Mouse (Mus musculus): Measurements from ENCODE around the gene Brd3. TPM values are rescaled to one million over a fixed set of nuclear protein-coding genes. Genes with fewer than 3 reads are reported as not detected.

Brd3 gene
- polyA plus RNA-seq, 1 experiment from 2014 or later, result 98.6 TPM

- 61% methylated on average over 5 of the region's 5 CpGs for WGBS
- H3K4me1 ChIP-seq, result peaks cover 62% of the 10 kb centered on the region
- H3K9ac ChIP-seq (replicated peaks), result no peak overlapping the region
- H3K36me3 ChIP-seq, result no peaks in the 10 kb centered on the region
- H3K4me3 ChIP-seq (replicated peaks), result no peak overlapping the region
- H3K27ac ChIP-seq (replicated peaks), result no peak overlapping the region
- H3K27me3 ChIP-seq (replicated peaks), result no peaks in the 10 kb centered on the region
- ATAC-seq (ENCODE audit: low FRiP score), result no peak; the same call in 1 of the 2 replicates
- H3K9me3 ChIP-seq (replicated peaks), result no peaks in the 10 kb centered on the region
- no peak overlapping the region for H3K4me2 ChIP-seq
Observed at GRCm38 (mm10) chr2:27405094-27405884, 102.2 kb downstream of the Brd3 start.

DNA sequence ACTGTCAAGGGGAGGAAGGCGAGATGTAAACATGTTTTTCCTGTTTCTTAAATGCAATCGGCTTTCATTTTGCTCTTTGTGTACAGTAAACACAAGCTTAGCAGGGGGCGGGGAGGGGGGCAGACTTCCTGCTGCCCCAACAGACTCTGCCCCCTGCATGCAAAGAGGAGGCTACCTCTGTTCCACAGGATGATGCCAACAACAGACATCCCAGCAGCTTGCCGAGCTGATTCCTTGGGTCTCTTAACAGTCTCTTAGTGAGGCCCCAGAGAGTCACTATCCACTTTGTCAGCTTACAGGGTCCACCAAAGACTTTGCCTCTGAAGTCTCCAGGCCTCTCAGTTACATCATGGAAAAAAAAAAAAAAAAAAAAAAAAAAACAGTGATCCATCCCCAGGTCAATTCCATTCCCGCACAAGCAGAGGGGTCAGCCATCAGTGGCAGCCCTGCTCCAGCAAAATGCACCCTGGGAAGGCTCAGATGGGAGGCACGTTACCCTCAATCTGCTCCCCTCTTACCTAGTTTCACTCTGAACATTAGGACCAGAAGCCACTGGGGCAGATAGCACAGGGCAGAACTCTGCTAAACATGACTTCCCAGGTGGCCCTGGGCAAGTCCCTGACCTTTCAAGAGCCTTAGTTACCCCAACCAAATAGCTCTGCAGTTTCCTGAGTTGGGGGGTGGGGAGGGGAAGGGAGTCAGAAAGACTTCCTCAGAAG lies 102.9 kb downstream of the Brd3 start:
- Histone ChIP-seq H3K4me3 (replicated peaks) (no peak overlapping the region), H3K27me3 (replicated peaks) (no peaks in the 10 kb centered on the region), H3K27ac (replicated peaks) (0 out of 2 replicates have a peak overlapping the region, but pooled peaks have one; percentile 28), H3K9ac (replicated peaks) (no peak overlapping the region), H3K9me3 (replicated peaks) (no peaks in the 10 kb centered on the region), H3K4me1 (peaks cover 57% of the 10 kb centered on the region), H3K4me2 (no peak overlapping the region), H3K36me3 (no peaks in the 10 kb centered on the region; the same call in 1 of the 2 replicates)
- no peak for ATAC-seq (ENCODE audit: low FRiP score)
- 40% methylated on average over 6 of the region's 6 CpGs for WGBS

- H3K9ac ChIP-seq (replicated peaks), result no peak overlapping the region
- WGBS, result 88% methylated on average over 2 of the region's 2 CpGs
Observed at GRCm38 (mm10) chr2:27401544-27401943, 105.9 kb downstream of the Brd3 start.

DNA sequence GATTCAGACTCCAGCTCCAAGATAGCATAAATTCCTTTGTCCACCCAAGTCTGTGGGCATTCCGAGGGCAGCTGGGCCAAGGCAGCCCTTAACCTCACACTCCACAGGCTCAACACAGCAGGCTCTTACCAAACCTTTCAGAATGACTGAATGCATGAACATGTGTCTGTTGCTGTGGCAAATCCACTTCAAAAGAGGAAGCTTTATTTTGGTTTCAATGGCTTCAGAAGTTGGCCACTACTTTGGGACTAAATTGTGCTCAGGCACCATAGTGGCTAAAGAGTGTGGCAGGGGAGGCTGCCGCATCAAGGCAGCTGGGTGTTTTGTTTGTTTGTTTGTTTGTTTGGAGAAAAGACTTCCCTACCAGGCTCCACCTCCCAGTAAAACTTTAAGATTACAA lies 107.4 kb downstream of the Brd3 start:
- Histone ChIP-seq H3K36me3 (no peaks in the 10 kb centered on the region; the same call in 1 of the 2 replicates), H3K9me3 (replicated peaks) (no peaks in the 10 kb centered on the region), H3K27me3 (replicated peaks) (no peaks in the 10 kb centered on the region), H3K4me3 (replicated peaks) (no peak overlapping the region), H3K9ac (replicated peaks) (no peak overlapping the region), H3K4me2 (no peak overlapping the region), H3K27ac (replicated peaks) (no peak overlapping the region), H3K4me1 (peaks cover 51% of the 10 kb centered on the region)
- no peak for ATAC-seq (ENCODE audit: low FRiP score)
- WGBS, result 84% methylated on average over 2 of the region's 2 CpGs

More at GRCm38 (mm10) chr2:27401544-27401943, 105.9 kb downstream of the Brd3 start:
- ATAC-seq (ENCODE audit: low FRiP score), result no peak
- Histone ChIP-seq H3K4me1 (peaks cover 48% of the 10 kb centered on the region), H3K4me2 (no peak overlapping the region), H3K27ac (replicated peaks) (no peak overlapping the region), H3K27me3 (replicated peaks) (no peaks in the 10 kb centered on the region), H3K4me3 (replicated peaks) (no peak overlapping the region), H3K9me3 (replicated peaks) (no peaks in the 10 kb centered on the region), H3K36me3 (no peaks in the 10 kb centered on the region; the same call in 1 of the 2 replicates)

DNA sequence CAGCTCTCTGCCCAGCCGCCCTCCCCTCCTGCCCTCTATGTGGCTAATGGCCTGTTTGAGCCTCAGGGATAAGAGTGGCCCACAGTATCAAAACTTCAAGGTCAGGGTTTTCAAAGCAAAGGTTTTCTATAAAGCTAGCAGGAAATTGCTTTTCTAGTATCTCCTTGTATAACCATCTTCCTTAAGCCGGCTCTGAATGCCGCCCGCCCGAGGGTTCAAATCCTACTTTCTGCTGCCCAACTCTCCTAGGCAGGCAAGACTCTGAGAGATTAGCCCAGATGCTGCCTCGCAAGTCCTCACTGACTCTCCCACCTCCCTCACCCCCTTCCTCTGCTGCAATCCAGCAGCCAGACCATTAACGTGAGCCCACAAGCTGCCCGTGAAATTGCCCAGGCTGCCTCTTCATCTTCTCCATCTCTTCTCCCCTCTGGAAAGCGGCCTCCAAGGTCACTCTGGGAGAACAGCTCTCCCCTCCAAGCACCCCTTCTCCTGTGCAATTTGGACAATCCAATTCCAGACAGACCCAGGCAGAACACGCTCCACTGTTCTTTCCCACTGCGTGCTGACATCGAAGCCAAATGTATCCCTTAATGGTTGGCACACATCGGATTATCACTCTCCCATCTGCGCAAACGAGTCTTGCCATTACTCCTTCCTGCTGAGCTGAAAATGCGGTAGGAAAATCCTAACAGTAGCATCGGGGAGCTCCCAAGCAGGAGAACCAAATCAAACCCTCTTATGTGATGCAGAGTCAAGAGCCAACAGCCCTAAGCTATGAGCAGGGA lies 110.6 kb downstream of the Brd3 start:
- peak; percentile 36; the same call in 1 of the 2 replicates for ATAC-seq (ENCODE audit: low FRiP score)
- Histone ChIP-seq H3K27me3 (replicated peaks) (no peaks in the 10 kb centered on the region), H3K9me3 (replicated peaks) (no peaks in the 10 kb centered on the region), H3K9ac (replicated peaks) (no peak overlapping the region), H3K27ac (replicated peaks) (peak overlapping the region; percentile 75), H3K4me1 (peaks cover 60% of the 10 kb centered on the region), H3K36me3 (no peaks in the 10 kb centered on the region; the same call in 1 of the 2 replicates), H3K4me2 (peak overlapping the region; percentile 5; the same call in 1 of the 2 replicates), H3K4me3 (replicated peaks) (no peak overlapping the region)
- WGBS, result 44% methylated on average over 17 of the region's 17 CpGs

Small RNAs within 50 kb of the gene (microRNA-seq; reads per million reads assigned to microRNA genes)
- not detected for gene Gm24049
- not detected for gene Mir7578

Other genes with a start within 250 kb of the Brd3 start
- gene Vav2, start 80.6 kb downstream of the Brd3 start, polyA plus RNA-seq (2015; fragmentation: Nextera tagmentation; extraction: Ambion mirVana), result 12.4 and 15.5 TPM in 2 replicates
- gene Brd3os, start 65.3 kb downstream of the Brd3 start, polyA plus RNA-seq (2015; fragmentation: Nextera tagmentation; extraction: Ambion mirVana), result 40.4 and 45.0 TPM in 2 replicates
- gene Wdr5, start 7.5 kb upstream of the Brd3 start, polyA plus RNA-seq (2015; fragmentation: Nextera tagmentation; extraction: Ambion mirVana), result 41.7 and 44.4 TPM in 2 replicates
- 3.6 and 5.1 TPM in 2 replicates for gene Rxra, start 168.8 kb upstream of the Brd3 start, polyA plus RNA-seq (2015; fragmentation: Nextera tagmentation; extraction: Ambion mirVana)

All from neural tube, embryonic 15.5 days (tissue).